Mouse (Mus musculus): ENCODE data around the gene Foxp4.

The Foxp4 gene

DNA sequence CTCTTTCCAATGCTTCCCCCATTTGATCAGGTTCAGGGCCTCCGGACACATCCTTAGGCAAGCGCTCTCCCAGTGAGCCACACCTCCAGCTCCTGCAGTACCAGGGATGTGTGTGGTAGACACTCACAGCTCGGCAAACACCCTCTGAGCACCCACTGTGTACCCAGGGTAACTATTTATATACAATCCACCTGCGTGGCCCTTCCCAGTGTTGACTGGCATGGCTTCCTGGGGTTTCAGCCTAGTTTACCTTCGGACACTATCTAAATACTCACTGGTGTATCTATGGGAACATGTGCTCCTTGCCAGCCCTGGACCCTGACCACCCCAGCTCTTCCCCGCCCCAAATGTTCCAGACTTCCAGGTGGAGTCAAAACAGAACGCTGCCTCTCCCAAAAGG, 34.7 kb downstream of the Foxp4 start:
- no peak for DNase-seq (ENCODE audit: low read depth)

- no peak for DNase-seq (ENCODE audit: low read depth)
These were observed 35.2 kb downstream of the Foxp4 start for GRCm38 (mm10) chr17:47889267-47889666.

GRCm38 (mm10) chr17:47888641-47889040, 35.8 kb downstream of the Foxp4 start:
- no peak for DNase-seq (ENCODE audit: low read depth)

GRCm38 (mm10) chr17:47888155-47888455, 36.3 kb downstream of the Foxp4 start:
- no peak for DNase-seq (ENCODE audit: low read depth)

GRCm38 (mm10) chr17:47887381-47888154, 36.9 kb downstream of the Foxp4 start:
- DNase-seq (ENCODE audit: low read depth), result no peak

GRCm38 (mm10) chr17:47883099-47883498, 41.3 kb downstream of the Foxp4 start:
- DNase-seq (ENCODE audit: low read depth), result no peak

GRCm38 (mm10) chr17:47881330-47881729, 43.1 kb downstream of the Foxp4 start:
- peak; percentile 88 for DNase-seq (ENCODE audit: low read depth)

DNA sequence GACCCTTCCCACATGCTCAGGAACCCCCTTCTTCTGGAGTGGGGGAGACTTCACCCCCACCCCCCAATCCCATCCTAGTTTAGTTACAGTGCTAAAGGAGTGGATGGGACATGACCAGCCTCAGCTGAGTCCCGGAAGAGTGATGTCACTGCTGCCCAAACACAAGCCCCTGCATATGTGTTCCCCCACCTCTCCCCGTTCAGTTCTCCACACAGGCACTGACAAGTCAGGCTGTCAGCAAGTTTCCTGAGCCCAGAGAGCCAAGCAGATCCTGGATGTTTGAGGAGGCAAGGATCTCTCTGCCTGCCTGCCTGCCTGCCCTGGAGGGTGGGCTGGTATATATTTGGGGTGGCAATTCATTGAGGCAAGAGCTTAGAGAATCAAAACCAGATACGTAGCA, 45.2 kb downstream of the Foxp4 start:
- DNase-seq (ENCODE audit: low read depth), result no peak

- DNase-seq (ENCODE audit: low read depth), result no peak
These were observed 45.9 kb downstream of the Foxp4 start for GRCm38 (mm10) chr17:47878378-47879089.

- no peak for DNase-seq (ENCODE audit: low read depth)
These were observed 46.6 kb downstream of the Foxp4 start for GRCm38 (mm10) chr17:47877715-47878377.

DNA sequence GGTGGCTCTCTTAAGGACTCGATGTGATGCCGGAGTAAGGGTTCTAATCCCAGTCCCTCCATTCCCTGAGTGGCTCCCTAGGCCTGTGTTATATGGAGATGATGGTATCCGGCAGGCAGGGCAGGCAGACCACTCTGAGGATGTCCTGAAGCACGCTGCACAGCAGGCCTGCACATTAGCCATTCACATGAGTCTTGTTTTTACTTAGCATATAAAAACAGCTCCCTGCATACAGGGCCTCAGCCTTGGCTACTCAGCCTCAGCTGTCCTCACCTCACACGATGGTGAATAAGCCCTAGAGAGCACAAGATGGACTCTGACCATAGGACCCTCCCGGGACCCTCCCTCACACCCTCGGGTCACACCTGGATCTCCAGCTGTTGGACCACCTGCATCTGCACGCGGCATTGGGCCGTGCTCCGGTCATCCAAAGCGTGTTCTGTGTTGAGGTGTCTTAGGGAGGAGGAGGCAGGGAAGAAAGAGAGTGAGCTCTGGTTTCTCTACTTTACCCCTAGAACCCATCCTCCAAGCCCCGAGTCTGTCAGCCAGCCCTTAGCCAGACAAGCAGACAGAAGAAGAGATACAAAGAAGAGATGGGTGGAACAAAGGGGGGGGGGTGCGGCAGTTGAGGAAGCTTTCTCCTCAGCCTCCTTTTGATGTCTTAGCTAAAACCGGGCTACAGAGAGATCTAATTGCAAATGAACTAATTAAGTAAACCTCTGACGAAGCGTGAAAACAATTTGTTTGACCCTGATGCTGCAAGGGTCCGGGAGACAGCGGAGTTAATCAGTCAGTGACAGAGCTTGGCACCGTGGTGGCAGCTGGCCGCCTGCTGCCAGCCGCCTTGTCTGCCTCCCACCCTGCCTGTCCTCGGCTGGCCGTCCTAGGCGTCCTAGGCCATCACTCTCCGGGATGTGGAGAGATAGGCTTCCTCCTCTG, 47.4 kb downstream of the Foxp4 start:
- no peak for DNase-seq (ENCODE audit: low read depth)

DNA sequence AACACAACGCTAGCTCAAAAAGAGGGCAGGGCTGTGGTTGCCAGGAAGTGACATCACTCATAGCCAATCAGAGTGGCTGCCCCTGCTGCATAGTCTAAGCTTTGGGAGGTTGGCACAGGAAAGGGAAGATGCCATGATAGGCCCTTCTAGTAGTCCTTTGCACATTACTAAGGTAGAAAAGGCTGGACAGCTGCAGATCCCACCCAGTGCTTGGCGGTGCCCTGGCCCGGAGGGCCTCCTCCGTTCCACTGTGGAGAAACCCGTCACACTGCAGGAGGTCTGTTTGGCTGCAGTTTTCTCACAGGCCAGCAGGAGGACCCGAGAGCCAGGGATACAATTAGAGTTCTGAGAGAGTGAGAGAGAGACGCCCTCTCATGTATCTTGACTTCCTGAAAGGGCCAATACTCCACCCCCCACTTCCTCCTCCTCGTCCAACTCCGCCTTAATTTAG, 51.1 kb downstream of the Foxp4 start:
- peak; percentile 47 for DNase-seq (ENCODE audit: low read depth)

GRCm38 (mm10) chr17:47872311-47873011, 52.0 kb downstream of the Foxp4 start:
- DNase-seq (ENCODE audit: low read depth), result no peak

- no peak for DNase-seq (ENCODE audit: low read depth)
These were observed 54.6 kb downstream of the Foxp4 start for GRCm38 (mm10) chr17:47869874-47870273.

GRCm38 (mm10) chr17:47866037-47866436, 58.4 kb downstream of the Foxp4 start:
- DNase-seq (ENCODE audit: low read depth), result no peak

GRCm38 (mm10) chr17:47864496-47864895, 59.9 kb downstream of the Foxp4 start:
- peak; percentile 48 for DNase-seq (ENCODE audit: low read depth)

- no peak for DNase-seq (ENCODE audit: low read depth)
These were observed 61.0 kb downstream of the Foxp4 start for GRCm38 (mm10) chr17:47863437-47863836.

DNA sequence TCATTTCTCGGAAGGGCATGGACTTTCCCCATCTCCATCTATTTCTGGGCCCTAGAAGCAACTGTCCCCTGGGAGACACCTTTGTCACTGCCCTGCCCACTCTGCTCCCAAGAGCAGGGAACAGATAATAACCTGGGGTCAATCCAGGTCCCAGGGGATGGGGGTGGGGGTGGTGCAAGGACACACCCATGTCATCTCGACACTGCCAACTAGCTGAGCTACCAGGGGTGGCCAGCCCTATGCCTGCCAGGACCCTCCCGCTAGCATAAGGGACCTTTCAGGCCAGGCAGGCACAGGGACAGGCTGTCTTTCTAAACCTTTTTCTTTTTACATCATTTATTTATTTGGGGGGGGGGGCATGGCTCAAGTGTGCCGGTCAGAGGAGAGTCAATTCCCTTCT, 61.4 kb downstream of the Foxp4 start:
- no peak for DNase-seq (ENCODE audit: low read depth)

DNA sequence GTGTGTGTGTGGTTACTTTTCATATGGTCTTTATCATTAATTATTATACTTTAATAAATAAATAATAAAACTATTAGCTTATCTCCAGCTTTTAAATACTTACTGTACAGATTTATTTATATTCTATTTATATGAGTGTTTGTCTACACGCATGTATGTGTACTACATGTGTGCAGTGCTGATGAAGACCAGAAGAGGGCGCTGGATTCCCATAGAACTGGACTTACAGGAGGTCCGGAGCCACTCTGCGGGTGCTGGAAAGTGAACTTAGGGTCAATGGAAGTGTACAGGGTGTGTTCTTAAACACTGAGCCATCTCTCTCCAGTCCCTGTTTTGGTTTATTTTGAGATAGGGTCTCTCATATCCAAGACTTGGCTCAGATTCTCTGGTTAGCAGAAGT, 68.9 kb downstream of the Foxp4 start:
- DNase-seq (ENCODE audit: low read depth), result no peak

DNA sequence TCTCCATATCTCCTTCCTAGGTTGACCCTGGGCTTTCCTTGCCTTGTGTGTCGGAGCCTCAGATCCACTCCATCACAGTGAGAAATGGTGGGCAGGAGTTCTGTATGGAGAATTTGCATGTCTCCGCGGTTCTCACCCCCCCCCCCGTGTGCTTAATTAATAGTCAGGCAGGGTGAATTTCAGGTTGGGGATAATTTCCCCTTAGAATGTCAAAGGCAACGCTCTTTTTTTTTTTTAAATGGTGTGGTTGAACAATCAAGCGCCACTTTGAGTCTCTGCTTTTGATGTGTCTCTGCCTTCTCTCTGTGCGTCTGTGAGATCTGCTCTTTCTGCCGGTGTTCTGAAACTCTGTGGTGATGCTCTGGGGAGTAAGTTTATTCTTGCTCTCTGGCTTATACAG, 69.5 kb downstream of the Foxp4 start:
- no peak for DNase-seq (ENCODE audit: low read depth)

- no peak for DNase-seq (ENCODE audit: low read depth)
These were observed 70.7 kb downstream of the Foxp4 start for GRCm38 (mm10) chr17:47853760-47854159.

Measured in fibroblast of lung, adult 2 months (primary cell).